Mouse (Mus musculus) limb, embryonic 10.5 days (tissue): ENCODE results near the gene Rcn3. TPM values are rescaled to one million over a fixed set of nuclear protein-coding genes. Genes with fewer than 3 reads are reported as not detected.
A peak's percentile ranks its signal among the peaks of the same experiment; 100 is the strongest.
"Not testable (repeated sequence)": the region's sequence is repeated elsewhere in the genome, so short reads cannot be mapped to it uniquely, and the experiment has no call there.

ENCODE experiments used
- DNase-seq: peaks from one replicate; pipeline ENCODE4 v3.0.0-alpha.2; 2017; ENCODE audit warnings: low spot score
- H3K27ac ChIP-seq: fragments of 300-500 bp; sonication (generic); 2 replicates; pipeline ENCODE4 v1.5.1; 2016; ENCODE audit warnings: mild to moderate bottlenecking
- H3K27me3 ChIP-seq: fragments of 300-500 bp; sonication (generic); 2 replicates; pipeline ENCODE4 v1.6.1; 2016; ENCODE audit warnings: low read depth, mild to moderate bottlenecking; ENCODE audit not compliant: poor library complexity, severe bottlenecking
- H3K36me3 ChIP-seq: fragments of 300-500 bp; sonication (generic); 2 replicates; pipeline ENCODE4 v1.6.1; 2016; ENCODE audit warnings: mild to moderate bottlenecking, moderate library complexity
- H3K4me1 ChIP-seq: fragments of 300-500 bp; sonication (generic); 2 replicates; pipeline ENCODE4 v1.6.1; 2016
- H3K4me3 ChIP-seq: fragments of 300-500 bp; sonication (generic); 2 replicates; pipeline ENCODE4 v1.5.1; 2016; ENCODE audit warnings: mild to moderate bottlenecking, moderate library complexity
- H3K9me3 ChIP-seq: fragments of 300-500 bp; sonication (generic); replicated peaks from 2 replicates; pipeline ENCODE4 v1.6.1; 2016; ENCODE audit warnings: mild to moderate bottlenecking
- WGBS: fragments of 180-500 bp; shearing (Covaris S2); methylation state at CpG from one replicate; pipeline ENCODE4 v1.1.7; 2016; 5-methylcytosine and 5-hydroxymethylcytosine counted together
- polyA plus RNA-seq: library from polyadenylated mRNA; unstranded; fragments of >200 nt; fragmentation: Nextera tagmentation; extraction: Ambion mirVana; gene quantifications from 2 replicates; pipeline ENCODE4 v1.2.1, GENCODE M21; 2016

Rcn3 gene
- polyA plus RNA-seq, 1 experiment from 2014 or later: 210 TPM

DNA sequence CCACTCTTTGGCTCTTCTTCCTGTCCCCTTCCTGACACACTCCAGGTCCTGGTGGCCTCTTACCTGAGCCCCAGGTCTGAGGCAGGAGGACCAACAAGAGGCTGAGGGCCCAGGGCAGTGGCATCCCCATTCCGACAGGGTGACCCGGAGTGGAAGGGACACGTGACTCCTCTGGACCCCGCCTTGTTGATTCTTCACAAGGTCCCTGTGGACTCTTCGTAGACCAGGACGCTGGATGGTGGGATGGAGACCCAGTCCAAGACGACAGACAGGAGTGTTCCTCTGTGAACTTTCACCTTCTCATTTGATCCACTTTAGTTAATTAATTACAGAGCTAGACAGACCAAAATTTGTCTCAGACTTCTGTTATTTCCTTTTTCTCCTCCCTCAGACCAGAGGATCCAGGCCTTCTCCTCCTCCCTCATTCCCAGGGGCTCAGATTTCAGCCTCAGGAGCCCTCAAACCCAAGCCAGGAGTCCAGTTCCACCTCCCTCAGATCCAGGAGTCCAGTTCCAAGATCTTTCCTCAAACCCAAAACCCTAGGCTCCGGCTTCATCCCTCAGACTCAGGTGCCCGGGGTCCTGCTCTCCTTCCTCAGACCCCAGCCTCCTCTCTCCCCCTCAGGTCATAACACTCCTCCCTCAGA lies 11.0 kb upstream of the Rcn3 start:
- Histone ChIP-seq H3K4me3 (no peak overlapping the region), H3K9me3 (no peaks in the 10 kb centered on the region), H3K4me1 (peaks cover 29% of the 10 kb centered on the region), H3K27ac (peak overlapping the region; percentile 78), H3K27me3 (no peaks in the 10 kb centered on the region), H3K36me3 (no peaks in the 10 kb centered on the region)
- WGBS: 78% methylated on average over 9 of the region's 9 CpGs
- no peak for DNase-seq

DNA sequence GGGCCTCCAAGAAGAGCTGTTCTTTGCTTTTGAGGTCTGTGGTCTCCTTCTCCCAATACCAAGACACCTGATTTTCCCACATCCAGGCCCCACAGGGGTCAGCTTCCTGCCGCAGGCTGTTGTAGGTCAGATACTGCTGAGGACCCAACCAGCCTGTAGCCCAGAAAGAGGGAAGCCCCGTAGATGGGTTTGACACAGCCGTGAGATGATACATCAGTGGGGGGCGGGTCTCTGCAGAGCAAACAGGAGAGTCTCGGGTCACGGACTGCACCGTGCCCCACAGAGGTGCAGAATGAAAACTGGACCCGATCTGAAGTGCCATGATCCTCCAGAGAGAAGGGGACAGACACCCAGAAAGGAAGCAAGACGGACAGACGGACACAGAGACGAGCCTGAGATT lies 10.4 kb upstream of the Rcn3 start:
- Histone ChIP-seq H3K9me3 (no peaks in the 10 kb centered on the region), H3K4me1 (peaks cover 31% of the 10 kb centered on the region), H3K4me3 (no peak overlapping the region), H3K27ac (no peak overlapping the region; the same call in 1 of the 2 replicates), H3K27me3 (no peaks in the 10 kb centered on the region), H3K36me3 (no peaks in the 10 kb centered on the region)
- WGBS: 91% methylated on average over 11 of the region's 11 CpGs
- DNase-seq: no peak

DNA sequence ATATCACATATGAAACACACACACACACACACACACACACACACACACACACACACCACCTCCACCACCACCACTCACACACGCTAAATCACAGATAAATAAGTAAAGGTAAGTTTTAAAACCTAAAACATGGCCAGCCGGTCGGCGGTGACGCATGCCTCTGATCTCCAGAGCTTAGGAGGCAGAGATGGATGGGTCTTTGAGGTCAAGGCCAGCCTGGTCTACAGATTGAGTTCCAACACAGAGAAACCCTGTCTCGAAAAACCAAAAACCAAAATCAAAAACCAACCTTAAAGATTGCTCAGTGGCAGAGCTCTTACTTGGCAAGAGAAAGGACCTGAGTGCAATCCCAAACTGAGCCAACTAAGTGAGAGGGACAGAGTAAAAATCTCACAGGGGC lies 8.0 kb upstream of the Rcn3 start:
- Histone ChIP-seq H3K9me3 (no peaks in the 10 kb centered on the region), H3K27ac (no peak overlapping the region), H3K27me3 (no peaks in the 10 kb centered on the region), H3K4me1 (peaks cover 28% of the 10 kb centered on the region), H3K4me3 (no peak overlapping the region), H3K36me3 (no peaks in the 10 kb centered on the region)
- 93% methylated on average over 6 of the region's 6 CpGs for WGBS
- no peak for DNase-seq

DNA sequence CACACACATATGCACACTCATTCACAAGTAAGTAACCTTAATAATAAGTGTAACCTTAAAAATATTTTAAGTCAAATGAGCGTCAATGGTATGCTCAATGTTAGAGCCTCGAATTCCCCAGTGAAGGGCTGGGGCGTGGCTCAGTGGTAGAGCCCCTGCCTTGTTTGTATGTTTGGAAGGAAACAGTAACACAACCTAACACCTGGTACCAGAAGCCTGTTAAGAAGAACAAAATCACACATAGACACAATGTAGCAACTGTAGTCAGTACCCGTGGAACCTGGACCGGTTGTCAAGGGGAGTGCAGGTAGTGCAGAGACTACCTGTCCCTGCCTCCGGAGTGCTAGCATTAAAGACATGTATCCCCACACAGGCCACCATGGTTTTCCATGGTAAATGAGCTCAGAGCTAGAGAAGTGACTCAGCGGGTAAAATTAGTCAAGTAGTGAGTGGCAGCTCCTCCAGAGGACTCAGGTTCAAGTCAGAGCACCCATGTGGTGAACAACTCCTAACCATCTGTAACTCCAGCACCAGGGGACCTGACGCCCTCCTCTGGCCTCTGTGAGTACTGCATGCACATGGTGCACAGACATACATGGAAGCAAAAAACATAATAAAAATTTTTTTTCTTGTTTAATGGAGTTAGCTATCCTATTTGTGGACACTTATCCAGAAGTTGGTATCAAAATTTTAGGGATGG lies 6.7 kb upstream of the Rcn3 start:
- no peaks in the 10 kb centered on the region for H3K36me3 ChIP-seq
- H3K27me3 ChIP-seq: no peaks in the 10 kb centered on the region
- H3K4me1 ChIP-seq: peaks cover 33% of the 10 kb centered on the region
- no peak for DNase-seq
- H3K4me3 ChIP-seq: no peak overlapping the region
- no peaks in the 10 kb centered on the region for H3K9me3 ChIP-seq
- no peak overlapping the region for H3K27ac ChIP-seq
- 89% methylated on average over 8 of the region's 8 CpGs for WGBS

DNA sequence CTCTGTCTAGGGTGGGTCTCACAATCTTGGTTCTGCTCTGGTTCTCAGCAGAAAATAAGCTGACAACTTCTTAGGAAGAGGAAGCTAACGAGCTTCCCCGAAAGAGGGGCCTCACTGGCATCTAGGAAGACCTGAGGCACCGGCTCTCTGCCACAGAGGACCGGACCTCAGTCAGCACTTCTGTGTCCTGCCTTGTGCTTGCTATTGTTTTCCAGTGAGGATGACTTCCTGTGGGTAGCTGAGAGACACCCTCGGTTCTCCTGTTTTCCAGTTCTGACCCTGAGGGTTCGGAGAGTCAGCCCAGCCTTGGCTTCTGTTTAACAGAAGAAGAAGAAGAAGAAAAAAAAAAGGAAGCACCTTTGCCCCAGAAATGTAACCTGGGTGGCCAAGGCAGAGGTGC lies 5.5 kb upstream of the Rcn3 start:
- 74% methylated on average over 6 of the region's 6 CpGs for WGBS
- H3K27ac ChIP-seq: no peak overlapping the region
- H3K4me1 ChIP-seq: peaks cover 34% of the 10 kb centered on the region
- no peaks in the 10 kb centered on the region for H3K9me3 ChIP-seq
- DNase-seq: no peak
- no peaks in the 10 kb centered on the region for H3K27me3 ChIP-seq
- no peaks in the 10 kb centered on the region for H3K36me3 ChIP-seq
- no peak overlapping the region for H3K4me3 ChIP-seq

DNA sequence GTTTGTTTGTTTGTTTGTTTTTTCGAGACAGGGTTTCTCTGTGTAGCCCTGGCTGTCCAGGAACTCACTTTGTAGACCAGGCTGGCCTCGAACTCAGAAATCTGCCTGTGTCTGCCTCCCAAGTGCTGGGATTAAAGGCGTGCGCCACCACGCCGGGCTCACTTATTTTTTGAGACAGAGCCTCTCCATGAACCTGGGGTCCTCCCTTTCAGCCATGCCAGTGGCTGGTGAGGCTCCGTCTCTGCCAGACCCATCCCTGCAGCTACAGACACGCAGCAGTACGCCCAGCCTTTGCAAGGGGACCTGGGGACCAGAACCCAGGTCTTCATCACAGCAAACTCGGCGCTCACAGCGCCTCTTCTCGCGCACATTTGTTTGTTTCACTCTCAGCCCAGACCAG lies 3.9 kb upstream of the Rcn3 start:
- not testable (repeated sequence) for H3K4me3 ChIP-seq, DNase-seq, H3K27ac ChIP-seq, H3K27me3 ChIP-seq, H3K36me3 ChIP-seq, H3K9me3 ChIP-seq
- WGBS: 97% methylated on average over 14 of the region's 14 CpGs
- H3K4me1 ChIP-seq: peaks cover 43% of the 10 kb centered on the region

DNA sequence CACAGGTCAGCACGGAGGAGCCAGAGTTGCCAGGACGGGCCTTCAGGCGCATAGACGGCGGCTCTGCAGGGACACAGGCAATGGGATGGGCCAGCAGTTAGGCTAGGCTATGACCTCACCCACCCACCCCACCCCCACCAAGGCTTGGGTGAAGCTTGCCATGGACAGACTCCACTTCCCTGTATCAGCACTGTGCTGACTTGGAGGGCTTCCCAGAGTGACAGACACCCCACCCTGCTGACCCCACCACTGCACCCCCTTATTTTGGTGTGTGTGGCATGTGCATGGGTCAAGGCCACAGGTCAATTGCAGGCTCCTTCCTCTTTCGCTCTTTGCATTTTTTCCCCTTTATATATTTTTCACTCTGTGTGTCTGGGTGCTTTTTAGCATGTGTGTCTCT lies 3.3 kb upstream of the Rcn3 start:
- 78% methylated on average over 6 of the region's 6 CpGs for WGBS
- Histone ChIP-seq H3K9me3 (no peaks in the 10 kb centered on the region), H3K27ac (peak overlapping the region; percentile 91), H3K4me3 (no peak overlapping the region), H3K36me3 (peaks cover 3% of the 10 kb centered on the region), H3K27me3 (no peaks in the 10 kb centered on the region), H3K4me1 (peaks cover 49% of the 10 kb centered on the region)
- no peak for DNase-seq

DNA sequence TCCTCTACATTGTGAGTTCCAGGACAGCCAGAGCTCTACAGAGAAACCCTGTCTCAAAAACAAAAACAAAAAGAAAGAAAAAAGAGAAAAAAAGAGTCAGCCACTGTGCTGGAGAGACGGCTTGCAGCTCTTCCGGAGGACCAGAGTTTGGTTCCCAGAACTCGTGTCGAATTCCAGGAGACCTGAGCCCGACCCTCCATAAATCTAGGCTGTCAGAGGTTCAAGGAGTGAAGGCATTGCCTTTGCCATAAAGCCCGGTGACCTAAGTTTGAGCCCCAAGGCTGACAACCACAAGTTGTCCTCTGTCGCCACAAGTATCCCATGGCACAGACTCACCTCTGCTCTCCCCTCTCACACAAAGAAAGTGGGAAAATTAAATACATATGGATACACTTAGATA lies 2.1 kb upstream of the Rcn3 start:
- Histone ChIP-seq H3K36me3 (peaks cover 11% of the 10 kb centered on the region), H3K4me3 (peak overlapping the region; percentile 29), H3K4me1 (peaks cover 51% of the 10 kb centered on the region), H3K9me3 (no peaks in the 10 kb centered on the region), H3K27me3 (no peaks in the 10 kb centered on the region), H3K27ac (peak overlapping the region; percentile 91)
- peak; percentile 69 for DNase-seq
- WGBS: 6% methylated on average over 7 of the region's 7 CpGs

DNA sequence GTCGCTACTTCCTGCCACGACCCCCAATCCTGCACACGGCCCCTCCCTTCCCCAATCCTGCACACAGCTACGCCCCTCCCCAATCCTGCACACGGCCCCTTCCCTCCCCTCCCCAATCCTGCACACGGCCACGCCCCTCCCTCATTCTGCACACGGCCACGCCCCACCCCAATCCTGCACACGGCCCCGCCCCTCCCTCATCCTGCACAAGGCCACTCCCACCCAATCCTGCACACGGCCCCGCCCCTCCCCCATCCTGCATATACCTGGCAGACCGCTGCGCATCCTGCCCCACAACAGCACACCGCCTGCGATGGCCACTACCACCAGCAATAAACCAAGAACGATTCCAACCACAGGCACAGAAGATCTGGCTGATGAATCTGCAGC lies 1.5 kb upstream of the Rcn3 start:
- DNase-seq: peak; percentile 81
- Histone ChIP-seq H3K4me1 (peaks cover 51% of the 10 kb centered on the region), H3K36me3 (peaks cover 16% of the 10 kb centered on the region), H3K27ac (peak overlapping the region; percentile 91), H3K27me3 (no peaks in the 10 kb centered on the region), H3K4me3 (peak overlapping the region; percentile 29), H3K9me3 (no peaks in the 10 kb centered on the region)
- WGBS: 20% methylated on average over 18 of the region's 18 CpGs

DNA sequence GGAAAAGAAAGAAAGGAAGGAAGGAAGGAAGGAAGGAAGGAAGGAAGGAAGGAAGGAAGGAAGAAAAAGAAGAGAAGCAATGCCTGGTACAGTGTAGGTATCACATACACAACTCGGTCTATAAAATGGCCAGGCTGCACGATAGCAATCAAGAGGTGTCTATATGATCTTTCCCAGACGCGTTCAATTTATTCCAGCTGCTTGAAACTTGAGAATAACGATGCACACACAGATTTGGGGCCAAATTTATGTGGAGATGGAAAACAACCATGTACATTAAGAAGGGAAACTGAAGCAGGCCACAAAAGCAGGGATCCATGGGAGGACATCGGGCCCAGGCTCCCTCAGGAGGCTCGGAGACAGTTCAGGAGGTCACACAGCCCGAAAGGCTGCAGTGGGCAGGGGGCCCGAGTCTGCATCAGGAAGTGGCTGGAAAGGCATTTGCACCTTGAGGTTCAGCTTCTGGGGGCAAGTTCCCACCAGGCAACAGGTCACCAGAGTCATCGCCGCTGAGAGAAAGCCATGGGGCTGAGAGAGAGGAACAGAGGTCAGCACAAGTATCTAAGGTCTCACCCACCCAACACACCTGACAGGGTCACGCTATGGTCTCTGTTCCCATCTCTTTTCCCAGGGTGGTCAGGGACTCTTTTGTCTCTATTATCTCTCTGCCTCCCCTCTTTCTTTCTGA lies 951 bp upstream of the Rcn3 start:
- H3K9me3 ChIP-seq: no peaks in the 10 kb centered on the region
- peak overlapping the region; percentile 91 for H3K27ac ChIP-seq
- peaks cover 51% of the 10 kb centered on the region for H3K4me1 ChIP-seq
- WGBS: 24% methylated on average over 12 of the region's 12 CpGs
- peak overlapping the region; percentile 29 for H3K4me3 ChIP-seq
- peak; percentile 66 for DNase-seq
- peaks cover 21% of the 10 kb centered on the region for H3K36me3 ChIP-seq
- H3K27me3 ChIP-seq: no peaks in the 10 kb centered on the region

DNA sequence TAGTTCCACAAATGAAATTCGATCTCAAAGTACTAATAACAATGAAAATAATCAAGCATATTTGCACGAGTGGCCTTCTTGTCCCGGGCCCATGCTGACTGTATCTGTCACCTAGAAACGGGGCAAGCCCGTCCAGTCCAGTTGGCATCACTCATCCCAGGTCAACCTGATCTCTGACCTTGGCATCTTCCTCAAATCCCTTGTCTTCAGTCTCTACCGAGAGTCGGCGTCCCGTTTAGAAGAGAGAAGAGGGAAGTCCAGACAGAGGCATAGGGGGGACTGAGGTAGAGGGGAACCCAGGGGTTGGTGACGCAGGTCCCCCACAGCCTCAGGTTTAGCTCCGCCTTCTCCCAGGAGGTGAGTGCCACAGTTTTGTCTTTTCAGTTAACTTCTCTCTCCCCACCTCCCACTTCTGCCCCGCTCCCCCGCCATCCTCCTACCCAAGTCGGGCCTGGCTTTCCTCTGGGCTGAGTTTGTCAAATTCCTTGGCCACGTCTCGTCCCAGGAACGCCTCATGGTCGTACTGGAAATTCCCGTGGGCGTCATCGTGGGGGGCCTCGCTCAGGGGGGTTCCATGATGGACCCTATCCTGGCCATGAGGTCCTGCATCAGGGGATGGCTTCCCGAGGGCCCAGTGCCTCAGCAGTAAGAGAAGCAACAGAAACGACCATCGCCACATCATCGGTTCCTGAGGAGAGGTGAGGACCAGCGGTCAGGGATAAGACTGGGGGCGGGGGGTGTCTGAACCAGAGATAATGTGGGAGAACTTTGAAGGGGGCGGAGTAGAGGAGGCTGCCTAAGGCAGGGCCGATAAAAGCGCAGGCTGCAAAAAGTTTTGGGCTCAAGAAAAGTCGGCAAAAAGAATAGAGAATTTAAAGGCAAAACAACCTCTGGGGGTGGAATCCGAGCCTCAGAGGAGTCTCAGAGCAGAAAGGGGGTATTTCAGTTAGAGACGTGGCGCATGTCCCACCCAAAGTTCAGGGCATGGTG lies 725 bp downstream of the Rcn3 start:
- 14% methylated on average over 35 of the region's 35 CpGs for WGBS
- H3K27me3 ChIP-seq: no peaks in the 10 kb centered on the region
- peaks cover 38% of the 10 kb centered on the region for H3K36me3 ChIP-seq
- peaks cover 48% of the 10 kb centered on the region for H3K4me1 ChIP-seq
- H3K9me3 ChIP-seq: no peaks in the 10 kb centered on the region
- peak; percentile 60 for DNase-seq
- H3K4me3 ChIP-seq: peak overlapping the region; percentile 71
- H3K27ac ChIP-seq: peak overlapping the region; percentile 91

DNA sequence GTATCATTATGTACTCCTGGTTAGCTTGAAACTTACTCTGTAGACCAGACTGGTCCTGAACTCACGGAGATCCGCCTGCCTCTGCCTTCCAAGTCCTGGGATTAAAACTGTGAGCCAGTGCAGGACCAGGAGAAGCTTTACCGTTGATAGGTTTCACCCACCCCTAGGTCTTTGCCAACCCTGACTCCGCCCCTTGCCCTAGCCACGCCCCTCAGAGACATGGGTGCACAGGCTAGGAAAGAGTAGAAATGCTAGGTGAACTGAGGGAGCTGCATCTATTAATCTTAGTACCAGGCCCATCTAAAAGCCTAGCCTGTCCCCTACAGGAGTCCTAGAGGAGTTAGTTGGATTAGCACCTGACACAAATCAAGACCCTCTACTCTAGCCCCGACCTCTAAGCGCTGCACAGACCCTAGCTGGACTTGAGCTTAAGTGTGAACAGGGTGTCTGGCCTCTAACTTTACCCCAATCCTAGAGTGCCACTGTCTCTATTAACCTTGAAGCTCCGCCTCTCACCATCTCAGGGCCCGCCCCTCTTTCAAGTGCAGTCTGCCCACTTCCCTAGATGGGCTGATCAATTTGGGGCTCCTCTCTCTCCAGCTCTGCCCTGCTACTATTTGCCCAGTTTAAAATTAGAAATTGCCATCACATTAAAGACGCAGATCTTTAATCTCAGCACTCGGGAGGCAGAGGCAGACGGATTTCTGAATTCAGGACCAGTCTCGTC lies 1.6 kb downstream of the Rcn3 start:
- no peak for DNase-seq
- WGBS: 83% methylated on average over 13 of the region's 13 CpGs
- no peaks in the 10 kb centered on the region for H3K9me3 ChIP-seq
- no peaks in the 10 kb centered on the region for H3K27me3 ChIP-seq
- peak overlapping the region; percentile 71 for H3K4me3 ChIP-seq
- peaks cover 47% of the 10 kb centered on the region for H3K36me3 ChIP-seq
- H3K4me1 ChIP-seq: peaks cover 45% of the 10 kb centered on the region
- H3K27ac ChIP-seq: peak overlapping the region; percentile 91; the same call in 1 of the 2 replicates
